Mouse (Mus musculus): ENCODE results near the gene Slc35b1. TPM values are rescaled to one million over a fixed set of nuclear protein-coding genes. Genes with fewer than 3 reads are reported as not detected.

Slc35b1 gene
- polyA plus RNA-seq, 1 experiment from 2014 or later: 130 TPM

- DNase-seq (ENCODE audit: low spot score, missing footprints) (no peak), ATAC-seq (ENCODE audit: low FRiP score) (no peak)
- Histone ChIP-seq H3K36me3 (ENCODE audit: control insufficient read depth, insufficient read depth, low read length) (no peaks in the 10 kb centered on the region), H3K27me3 (ENCODE audit: control insufficient read depth, insufficient read depth, low read length) (no peaks in the 10 kb centered on the region), H3K4me3 (ENCODE audit: low read depth, low read length) (no peak overlapping the region), H3K4me1 (ENCODE audit: control insufficient read depth, insufficient read depth, low read length) (no peaks in the 10 kb centered on the region), H3K9me3 (ENCODE audit: control insufficient read depth, low read length) (no peaks in the 10 kb centered on the region), H3K27ac (ENCODE audit: low read depth, low read length) (no peak overlapping the region), H3K4me2 (no peak overlapping the region), H3K9ac (ENCODE audit: low read length) (peak overlapping the region; percentile 20; the same call in 1 of the 2 replicates)
- 78% methylated on average over 15 of the region's 15 CpGs for WGBS
Observed at GRCm38 (mm10) chr11:95369964-95370890, 14.3 kb upstream of the Slc35b1 start.

- no peak for ATAC-seq (ENCODE audit: low FRiP score)
- Histone ChIP-seq H3K9me3 (ENCODE audit: control insufficient read depth, low read length) (no peaks in the 10 kb centered on the region), H3K36me3 (ENCODE audit: control insufficient read depth, insufficient read depth, low read length) (no peaks in the 10 kb centered on the region), H3K4me3 (ENCODE audit: low read depth, low read length) (no peak overlapping the region), H3K27ac (ENCODE audit: low read depth, low read length) (no peak overlapping the region), H3K27me3 (ENCODE audit: control insufficient read depth, insufficient read depth, low read length) (no peaks in the 10 kb centered on the region), H3K9ac (ENCODE audit: low read length) (no peak overlapping the region), H3K4me2 (no peak overlapping the region), H3K4me1 (ENCODE audit: control insufficient read depth, insufficient read depth, low read length) (no peaks in the 10 kb centered on the region)
- no peak for DNase-seq (ENCODE audit: low spot score, missing footprints)
- WGBS: 90% methylated on average over 7 of the region's 7 CpGs
Observed at GRCm38 (mm10) chr11:95371182-95371581, 13.3 kb upstream of the Slc35b1 start.

GRCm38 (mm10) chr11:95378926-95379325 lies 5.6 kb upstream of the Slc35b1 start:
- Histone ChIP-seq H3K4me3 (ENCODE audit: low read depth, low read length) (no peak overlapping the region), H3K27ac (ENCODE audit: low read depth, low read length) (no peak overlapping the region), H3K27me3 (ENCODE audit: control insufficient read depth, insufficient read depth, low read length) (no peaks in the 10 kb centered on the region), H3K4me2 (no peak overlapping the region), H3K9ac (ENCODE audit: low read length) (no peak overlapping the region), H3K36me3 (ENCODE audit: control insufficient read depth, insufficient read depth, low read length) (no peaks in the 10 kb centered on the region), H3K9me3 (ENCODE audit: control insufficient read depth, low read length) (no peaks in the 10 kb centered on the region), H3K4me1 (ENCODE audit: control insufficient read depth, insufficient read depth, low read length) (no peaks in the 10 kb centered on the region)
- ATAC-seq (ENCODE audit: low FRiP score) (no peak), DNase-seq (ENCODE audit: low spot score, missing footprints) (no peak)
- 81% methylated on average over 9 of the region's 9 CpGs for WGBS

GRCm38 (mm10) chr11:95379552-95379951 lies 4.9 kb upstream of the Slc35b1 start:
- H3K27me3 ChIP-seq (ENCODE audit: control insufficient read depth, insufficient read depth, low read length): no peaks in the 10 kb centered on the region
- no peaks in the 10 kb centered on the region for H3K9me3 ChIP-seq (ENCODE audit: control insufficient read depth, low read length)
- WGBS: 76% methylated on average over 5 of the region's 5 CpGs
- no peak for ATAC-seq (ENCODE audit: low FRiP score)
- no peak overlapping the region for H3K4me3 ChIP-seq (ENCODE audit: low read depth, low read length)
- no peak for DNase-seq (ENCODE audit: low spot score, missing footprints)
- H3K4me1 ChIP-seq (ENCODE audit: control insufficient read depth, insufficient read depth, low read length): no peaks in the 10 kb centered on the region
- H3K9ac ChIP-seq (ENCODE audit: low read length): no peak overlapping the region
- H3K4me2 ChIP-seq: no peak overlapping the region
- H3K36me3 ChIP-seq (ENCODE audit: control insufficient read depth, insufficient read depth, low read length): no peaks in the 10 kb centered on the region
- H3K27ac ChIP-seq (ENCODE audit: low read depth, low read length): no peak overlapping the region

GRCm38 (mm10) chr11:95380711-95381110 lies 3.8 kb upstream of the Slc35b1 start:
- Histone ChIP-seq H3K36me3 (ENCODE audit: control insufficient read depth, insufficient read depth, low read length) (no peaks in the 10 kb centered on the region), H3K4me2 (no peak overlapping the region), H3K4me3 (ENCODE audit: low read depth, low read length) (no peak overlapping the region), H3K9me3 (ENCODE audit: control insufficient read depth, low read length) (no peaks in the 10 kb centered on the region), H3K9ac (ENCODE audit: low read length) (no peak overlapping the region), H3K27ac (ENCODE audit: low read depth, low read length) (no peak overlapping the region), H3K4me1 (ENCODE audit: control insufficient read depth, insufficient read depth, low read length) (peaks cover 4% of the 10 kb centered on the region), H3K27me3 (ENCODE audit: control insufficient read depth, insufficient read depth, low read length) (no peaks in the 10 kb centered on the region)
- no peak for DNase-seq (ENCODE audit: low spot score, missing footprints)
- ATAC-seq (ENCODE audit: low FRiP score): no peak
- WGBS: 92% methylated on average over 7 of the region's 7 CpGs

GRCm38 (mm10) chr11:95381146-95381545 lies 3.3 kb upstream of the Slc35b1 start:
- ATAC-seq (ENCODE audit: low FRiP score) (no peak), DNase-seq (ENCODE audit: low spot score, missing footprints) (no peak)
- no peaks in the 10 kb centered on the region for H3K27me3 ChIP-seq (ENCODE audit: control insufficient read depth, insufficient read depth, low read length)
- no peak overlapping the region for H3K4me2 ChIP-seq
- WGBS: 96% methylated on average over 1 of the region's 1 CpGs
- no peak overlapping the region for H3K4me3 ChIP-seq (ENCODE audit: low read depth, low read length)
- H3K27ac ChIP-seq (ENCODE audit: low read depth, low read length): no peak overlapping the region
- no peaks in the 10 kb centered on the region for H3K9me3 ChIP-seq (ENCODE audit: control insufficient read depth, low read length)
- no peak overlapping the region for H3K9ac ChIP-seq (ENCODE audit: low read length)
- no peaks in the 10 kb centered on the region for H3K36me3 ChIP-seq (ENCODE audit: control insufficient read depth, insufficient read depth, low read length)
- H3K4me1 ChIP-seq (ENCODE audit: control insufficient read depth, insufficient read depth, low read length): peaks cover 8% of the 10 kb centered on the region

GRCm38 (mm10) chr11:95383331-95383986 lies 1.0 kb upstream of the Slc35b1 start:
- Histone ChIP-seq H3K9me3 (ENCODE audit: control insufficient read depth, low read length) (no peaks in the 10 kb centered on the region), H3K27me3 (ENCODE audit: control insufficient read depth, insufficient read depth, low read length) (no peaks in the 10 kb centered on the region), H3K4me1 (ENCODE audit: control insufficient read depth, insufficient read depth, low read length) (peaks cover 13% of the 10 kb centered on the region), H3K9ac (ENCODE audit: low read length) (no peak overlapping the region), H3K4me3 (ENCODE audit: low read depth, low read length) (no peak overlapping the region), H3K36me3 (ENCODE audit: control insufficient read depth, insufficient read depth, low read length) (0 out of 2 replicates have a peak, but pooled peaks cover 2% of the 10 kb centered on the region), H3K27ac (ENCODE audit: low read depth, low read length) (no peak overlapping the region), H3K4me2 (no peak overlapping the region)
- DNase-seq (ENCODE audit: low spot score, missing footprints) (no peak), ATAC-seq (ENCODE audit: low FRiP score) (no peak)
- WGBS: 91% methylated on average over 5 of the region's 5 CpGs

- no peaks in the 10 kb centered on the region for H3K9me3 ChIP-seq (ENCODE audit: control insufficient read depth, low read length)
- peaks cover 13% of the 10 kb centered on the region for H3K4me1 ChIP-seq (ENCODE audit: control insufficient read depth, insufficient read depth, low read length)
- H3K27me3 ChIP-seq (ENCODE audit: control insufficient read depth, insufficient read depth, low read length): no peaks in the 10 kb centered on the region
- DNase-seq (ENCODE audit: low spot score, missing footprints): no peak
- peak overlapping the region; percentile 32 for H3K4me2 ChIP-seq
- H3K36me3 ChIP-seq (ENCODE audit: control insufficient read depth, insufficient read depth, low read length): 0 out of 2 replicates have a peak, but pooled peaks cover 2% of the 10 kb centered on the region
- WGBS: 44% methylated on average over 9 of the region's 9 CpGs
- ATAC-seq (ENCODE audit: low FRiP score): no peak
- peak overlapping the region; percentile 54; the same call in 1 of the 2 replicates for H3K4me3 ChIP-seq (ENCODE audit: low read depth, low read length)
- no peak overlapping the region for H3K9ac ChIP-seq (ENCODE audit: low read length)
- no peak overlapping the region for H3K27ac ChIP-seq (ENCODE audit: low read depth, low read length)
Observed at GRCm38 (mm10) chr11:95384004-95384318, 531 bp upstream of the Slc35b1 start.

GRCm38 (mm10) chr11:95384973-95385320 lies 455 bp downstream of the Slc35b1 start:
- H3K36me3 ChIP-seq (ENCODE audit: control insufficient read depth, insufficient read depth, low read length): peaks cover 7% of the 10 kb centered on the region
- peak overlapping the region; percentile 54 for H3K4me3 ChIP-seq (ENCODE audit: low read depth, low read length)
- peaks cover 13% of the 10 kb centered on the region for H3K4me1 ChIP-seq (ENCODE audit: control insufficient read depth, insufficient read depth, low read length)
- peak overlapping the region; percentile 71 for H3K4me2 ChIP-seq
- H3K27me3 ChIP-seq (ENCODE audit: control insufficient read depth, insufficient read depth, low read length): no peaks in the 10 kb centered on the region
- peak; percentile 50; the same call in 1 of the 2 replicates for ATAC-seq (ENCODE audit: low FRiP score)
- WGBS: under 1% methylated on average over 14 of the region's 14 CpGs
- no peak for DNase-seq (ENCODE audit: low spot score, missing footprints)
- peak overlapping the region; percentile 88 for H3K27ac ChIP-seq (ENCODE audit: low read depth, low read length)
- H3K9ac ChIP-seq (ENCODE audit: low read length): peak overlapping the region; percentile 77
- H3K9me3 ChIP-seq (ENCODE audit: control insufficient read depth, low read length): no peaks in the 10 kb centered on the region
